Mouse (Mus musculus): ENCODE data around the gene D430041D05Rik.

DNA sequence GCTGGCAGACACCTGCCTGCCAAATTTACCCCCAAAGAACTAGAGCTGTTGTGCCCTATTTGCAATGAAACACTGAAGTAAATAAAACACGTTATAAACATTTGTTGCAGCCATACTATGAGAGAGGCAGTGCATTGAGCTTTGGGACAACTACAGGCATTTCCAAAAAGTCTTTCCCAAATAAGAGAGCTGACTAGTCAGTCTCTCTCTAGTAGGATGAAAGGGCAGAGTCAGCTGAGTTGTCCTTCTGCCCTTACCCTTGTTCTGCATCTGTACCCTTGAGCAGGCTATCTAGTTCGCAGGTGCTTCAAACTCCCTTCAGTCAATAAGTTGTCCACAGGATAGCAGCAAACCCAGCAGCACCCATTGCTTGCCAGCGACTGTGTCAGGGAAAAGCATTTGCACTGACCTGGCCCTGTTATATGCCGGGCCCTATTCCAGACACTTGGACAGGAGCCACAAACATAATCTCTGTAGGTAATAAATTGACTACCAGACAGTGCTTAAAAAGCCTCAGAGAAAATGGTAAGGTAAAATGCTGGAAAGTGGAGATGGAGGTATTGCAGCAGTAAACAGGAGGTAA, at the start of gene D430041D05Rik:
- no peak for TF ChIP-seq POLR2A (IDR thresholded peaks at IDR 0.05; ENCODE audit: borderline replicate concordance, low read depth, low read length)
- TF ChIP-seq CTCF (IDR thresholded peaks at IDR 0.05; ENCODE audit: low read depth, low read length), result no peak
